10 mouse cellular contexts compared by ENCODE assay signal in genomic region chr11:102580034-102580330, GRCm38 (mm10). TPM values are rescaled to one million over a fixed set of nuclear protein-coding genes. Genes with fewer than 3 reads are reported as not detected.
DNase-seq lines count a peak whose midpoint lies in the region; ATAC-seq and TF ChIP-seq lines count a peak whose summit lies in the region.
"Had no signal": no experiment of that assay in that cellular context is flagged by ENCODE, and none has a peak within 500 bp of the region (broad histone marks: within the 10 kb centered on the region; RNA-seq: fewer than 3 reads in every experiment).

No protein-coding gene starts in this region.

- peak overlapping the region; percentile 69 for H3K4me2 ChIP-seq in heart, embryonic 14.5 days (ENCODE audit: low read length)
- peak overlapping the region; percentile 32; the same call in 1 of the 2 replicates for H3K4me2 ChIP-seq in forebrain, embryonic 14.5 days (ENCODE audit: low read length)
- H3K4me2 ChIP-seq in limb, embryonic 14.5 days (replicated peaks; ENCODE audit: low read depth, low read length, severe bottlenecking) = peak overlapping the region; percentile 63
- H3K4me2 ChIP-seq in liver, postnatal 0 days (ENCODE audit: low read depth, low read length) = no peak overlapping the region

- no peaks in the 10 kb centered on the region for H3K9me3 ChIP-seq in heart, embryonic 14.5 days (ENCODE audit: control insufficient read depth, low read length)
- no peaks in the 10 kb centered on the region for H3K9me3 ChIP-seq in ES-Bruce4 (replicated peaks; ENCODE audit: control insufficient read depth, insufficient read depth, low read length, poor library complexity, severe bottlenecking)
- no peaks in the 10 kb centered on the region for H3K9me3 ChIP-seq in forebrain, embryonic 14.5 days (replicated peaks; ENCODE audit: control insufficient read depth, low read length)
- no peaks in the 10 kb centered on the region for H3K9me3 ChIP-seq in limb, embryonic 14.5 days (ENCODE audit: control insufficient read depth, low read length)
- H3K9me3 ChIP-seq in liver, postnatal 0 days (ENCODE audit: low read length) = no peaks in the 10 kb centered on the region

- TF ChIP-seq POLR2A in ES-Bruce4 (IDR thresholded peaks at IDR 0.05; ENCODE audit: insufficient read depth, low read length) = no peak
- TF ChIP-seq POLR2A in limb, embryonic 14.5 days (IDR thresholded peaks at IDR 0.05; ENCODE audit: borderline replicate concordance, extremely low read depth, insufficient read depth, insufficient read length) = no peak

- peaks cover 32 to 40% of the 10 kb centered on the region in 2 experiments for H3K4me1 ChIP-seq in heart, embryonic 14.5 days (ENCODE audit: control insufficient read depth in 2 of 2, insufficient read depth in 2 of 2, low read length in 2 of 2)
- peaks cover 14% of the 10 kb centered on the region for H3K4me1 ChIP-seq in ES-Bruce4 (ENCODE audit: control insufficient read depth, insufficient read depth, low read length)
- peaks cover 18% of the 10 kb centered on the region for H3K4me1 ChIP-seq in forebrain, embryonic 14.5 days (ENCODE audit: control insufficient read depth, insufficient read depth, low read length)
- H3K4me1 ChIP-seq in limb, embryonic 14.5 days (ENCODE audit: control insufficient read depth, insufficient read depth, low read length) = peaks cover 40% of the 10 kb centered on the region
- H3K4me1 ChIP-seq in liver, postnatal 0 days (ENCODE audit: insufficient read depth) = no peaks in the 10 kb centered on the region

- no peak for ATAC-seq in heart, embryonic 14.5 days (ENCODE audit: insufficient number of reproducible peaks, insufficient read depth, low FRiP score, low read depth)
- ATAC-seq in forebrain, embryonic 14.5 days = no peak
- no peak for ATAC-seq in limb, embryonic 14.5 days (ENCODE audit: low FRiP score, low read depth)
- ATAC-seq in liver, postnatal 0 days = no peak

- no peak for TF ChIP-seq EP300 in ES-Bruce4 (IDR thresholded peaks at IDR 0.05; ENCODE audit: insufficient read depth, low read depth, low read length)
- no peak for TF ChIP-seq EP300 in liver, postnatal 0 days (IDR thresholded peaks at IDR 0.05; ENCODE audit: low read depth)

- DNase-seq in heart, adult 11 months = no peak
- no peak for DNase-seq in forebrain, embryonic 14.5 days (ENCODE audit: low spot score)
- DNase-seq in limb, embryonic 14.5 days (ENCODE audit: low spot score) = no peak
- no peak for DNase-seq in adrenal gland, adult 8-10 months
- DNase-seq in urinary bladder, postnatal 14 days (ENCODE audit: low spot score) = no peak
- no peak for DNase-seq in liver, postnatal 0 days
- DNase-seq: lung, postnatal 14 days; thymus, adult 18-20 months had no signal

- peak overlapping the region; percentile 74 for H3K9ac ChIP-seq in heart, embryonic 14.5 days (ENCODE audit: low read length)
- peak overlapping the region; percentile 67 for H3K9ac ChIP-seq in ES-Bruce4 (ENCODE audit: low read depth, poor library complexity, severe bottlenecking)
- no peak overlapping the region for H3K9ac ChIP-seq in forebrain, embryonic 14.5 days (ENCODE audit: low read length)
- peak overlapping the region; percentile 69; the same call in 1 of the 2 replicates for H3K9ac ChIP-seq in limb, embryonic 14.5 days (ENCODE audit: low read depth, low read length, severe bottlenecking)
- H3K9ac ChIP-seq in liver, postnatal 0 days (replicated peaks) = no peak overlapping the region

- 45% methylated on average over 3 of the region's 3 CpGs for WGBS in heart, embryonic 14.5 days
- 13% methylated on average over 3 of the region's 3 CpGs for WGBS in forebrain, embryonic 14.5 days
- 40% methylated on average over 3 of the region's 3 CpGs for WGBS in limb, embryonic 14.5 days
- 57% methylated on average over 3 of the region's 3 CpGs for WGBS in liver, postnatal 0 days (ENCODE audit: insufficient replicate concordance)

- no peaks in the 10 kb centered on the region for H3K27me3 ChIP-seq in heart, embryonic 14.5 days (ENCODE audit: control insufficient read depth, insufficient read depth, low read length)
- no peaks in the 10 kb centered on the region for H3K27me3 ChIP-seq in ES-Bruce4 (ENCODE audit: control insufficient read depth, insufficient read depth, low read length, poor library complexity, severe bottlenecking)
- no peaks in the 10 kb centered on the region for H3K27me3 ChIP-seq in forebrain, embryonic 14.5 days (replicated peaks; ENCODE audit: control insufficient read depth, insufficient read depth, low read length)
- no peaks in the 10 kb centered on the region for H3K27me3 ChIP-seq in limb, embryonic 14.5 days (ENCODE audit: control insufficient read depth, insufficient read depth, low read length)
- peaks cover 34% of the 10 kb centered on the region for H3K27me3 ChIP-seq in liver, postnatal 0 days (ENCODE audit: insufficient read depth, low read length)

- no peaks in the 10 kb centered on the region for H3K36me3 ChIP-seq in heart, embryonic 14.5 days (ENCODE audit: control insufficient read depth, insufficient read depth, low read length)
- no peaks in the 10 kb centered on the region for H3K36me3 ChIP-seq in ES-Bruce4 (ENCODE audit: control insufficient read depth, insufficient read depth, low read length, poor library complexity, severe bottlenecking)
- H3K36me3 ChIP-seq in forebrain, embryonic 14.5 days (ENCODE audit: control insufficient read depth, insufficient read depth, low read length) = no peaks in the 10 kb centered on the region
- no peaks in the 10 kb centered on the region for H3K36me3 ChIP-seq in limb, embryonic 14.5 days (ENCODE audit: control insufficient read depth, insufficient read depth, low read length)
- no peaks in the 10 kb centered on the region for H3K36me3 ChIP-seq in liver, postnatal 0 days (replicated peaks; ENCODE audit: insufficient read depth, low read length)

- peak overlapping the region; percentile 11 to 39; a peak in 2 of 4 replicates for H3K4me3 ChIP-seq in heart, embryonic 14.5 days (ENCODE audit: control insufficient read depth in 1 of 2, insufficient read depth in 1 of 2, low read depth in 1 of 2, low read length in 2 of 2)
- H3K4me3 ChIP-seq in ES-Bruce4 (ENCODE audit: low read depth, low read length) = peak overlapping the region; percentile 28; the same call in 1 of the 2 replicates
- no peak overlapping the region for H3K4me3 ChIP-seq in forebrain, embryonic 14.5 days (ENCODE audit: low read depth, low read length)
- peak overlapping the region; percentile 35 for H3K4me3 ChIP-seq in limb, embryonic 14.5 days (replicated peaks; ENCODE audit: low read length)
- H3K4me3 ChIP-seq in liver, postnatal 0 days (ENCODE audit: low read depth, low read length) = no peak overlapping the region

- H3K27ac ChIP-seq in heart, embryonic 14.5 days (replicated peaks in 1 of 2; ENCODE audit: control insufficient read depth in 1 of 2, insufficient read depth in 1 of 2, low read depth in 2 of 2, low read length in 2 of 2) = peak overlapping the region; percentile 20 to 86
- H3K27ac ChIP-seq in ES-Bruce4 (ENCODE audit: insufficient read depth, low read length) = peak overlapping the region; percentile 86
- H3K27ac ChIP-seq in forebrain, embryonic 14.5 days (ENCODE audit: low read depth, low read length) = peak overlapping the region; percentile 75
- H3K27ac ChIP-seq in limb, embryonic 14.5 days (replicated peaks; ENCODE audit: low read depth, low read length) = peak overlapping the region; percentile 89
- H3K27ac ChIP-seq in liver, postnatal 0 days (ENCODE audit: low read depth) = no peak overlapping the region

- TF ChIP-seq CTCF in ES-Bruce4 (IDR thresholded peaks at IDR 0.05; ENCODE audit: low read depth, low read length) = no peak
- no peak for TF ChIP-seq CTCF in liver, postnatal 0 days (IDR thresholded peaks at IDR 0.05; ENCODE audit: low read depth)

RNA-seq across cellular contexts. Expression of gene Gm11627, which starts 0.7 kb away (rescaled TPM):
- polyA plus RNA-seq in heart, embryonic 14.5 days (2014; fragmentation: Nextera tagmentation; extraction: Ambion mirVana) = 12.6 and 13.9 TPM in 2 replicates
- polyA plus RNA-seq in ES-Bruce4 (2011; ENCODE audit: insufficient read depth, insufficient read length, low read depth, missing spikeins) = 3.8 and 5.3 TPM in 2 replicates
- polyA plus RNA-seq in forebrain, embryonic 14.5 days (2014; fragmentation: Nextera tagmentation; extraction: Ambion mirVana) = 6.8 and 9.8 TPM in 2 replicates
- polyA plus RNA-seq in limb, embryonic 14.5 days (2012; rRNA removed) = 5.5 and 7.2 TPM in 2 replicates
- polyA plus RNA-seq in limb, embryonic 14.5 days (2014; fragmentation: Nextera tagmentation; extraction: Ambion mirVana) = 11.4 and 13.2 TPM in 2 replicates
- under 1 TPM in 1 of 4 experiments, not detected in 3; 0.75 TPM for total RNA-seq in adrenal gland, adult 8-10 months (2022)
- not detected in 2 replicates for polyA plus RNA-seq in liver, postnatal 0 days (2015; fragmentation: Nextera tagmentation; extraction: Ambion mirVana)

RNA-seq across cellular contexts. Expression of gene Gpatch8, which starts 23.8 kb away (rescaled TPM):
- polyA plus RNA-seq in heart, embryonic 14.5 days (2014; fragmentation: Nextera tagmentation; extraction: Ambion mirVana) = 30.7 and 36.9 TPM in 2 replicates
- polyA plus RNA-seq in ES-Bruce4 (2011; ENCODE audit: insufficient read depth, insufficient read length, low read depth, missing spikeins) = 75.8 and 89.1 TPM in 2 replicates
- polyA plus RNA-seq in forebrain, embryonic 14.5 days (2014; fragmentation: Nextera tagmentation; extraction: Ambion mirVana) = 32.6 and 47.7 TPM in 2 replicates
- polyA plus RNA-seq in limb, embryonic 14.5 days (2012; rRNA removed) = 38.2 and 41.1 TPM in 2 replicates
- polyA plus RNA-seq in limb, embryonic 14.5 days (2014; fragmentation: Nextera tagmentation; extraction: Ambion mirVana) = 43.0 and 54.7 TPM in 2 replicates
- total RNA-seq in adrenal gland, adult 8-10 months (2022) = 10 to 100 TPM; 29.2 to 48.9 (median 35.7) TPM
- 11.1 and 12.2 TPM in 2 replicates for polyA plus RNA-seq in liver, postnatal 0 days (2015; fragmentation: Nextera tagmentation; extraction: Ambion mirVana)

RNA-seq across cellular contexts. Expression of gene Fzd2, which starts 24.2 kb away (rescaled TPM):
- 18.7 and 24.0 TPM in 2 replicates for polyA plus RNA-seq in heart, embryonic 14.5 days (2014; fragmentation: Nextera tagmentation; extraction: Ambion mirVana)
- polyA plus RNA-seq in ES-Bruce4 (2011; ENCODE audit: insufficient read depth, insufficient read length, low read depth, missing spikeins) = 30.3 and 36.1 TPM in 2 replicates
- 18.6 and 19.2 TPM in 2 replicates for polyA plus RNA-seq in forebrain, embryonic 14.5 days (2014; fragmentation: Nextera tagmentation; extraction: Ambion mirVana)
- polyA plus RNA-seq in limb, embryonic 14.5 days (2012; rRNA removed) = 163 and 258 TPM in 2 replicates
- polyA plus RNA-seq in limb, embryonic 14.5 days (2014; fragmentation: Nextera tagmentation; extraction: Ambion mirVana) = 65.5 and 70.7 TPM in 2 replicates
- 1 to 10 TPM; 4.8 to 6.9 (median 5.7) TPM for total RNA-seq in adrenal gland, adult 8-10 months (2022)
- polyA plus RNA-seq in liver, postnatal 0 days (2015; fragmentation: Nextera tagmentation; extraction: Ambion mirVana) = 0.17 and 0.22 TPM in 2 replicates

Comparison
In these comparisons a context has a peak if more than half of its experiments do, and no peak if none do; other contexts are left out.
1. H3K4me3 ChIP-seq: peak in heart, embryonic 14.5 days (2 of 2), ES-Bruce4 (single experiment) and limb, embryonic 14.5 days (single experiment); none in forebrain, embryonic 14.5 days (single experiment) and liver, postnatal 0 days (single experiment).
2. H3K9ac ChIP-seq: peak in heart, embryonic 14.5 days (single experiment), ES-Bruce4 (single experiment) and limb, embryonic 14.5 days (single experiment); none in forebrain, embryonic 14.5 days (single experiment) and liver, postnatal 0 days (single experiment).
3. RNA of gene Fzd2, which starts 24.2 kb away (polyA plus RNA-seq): 65.5 to 258 TPM in limb, embryonic 14.5 days, 30.3 to 36.1 TPM in ES-Bruce4, 18.7 to 24.0 TPM in heart, embryonic 14.5 days and 18.6 to 19.2 TPM in forebrain, embryonic 14.5 days; 0.17 to 0.22 TPM in liver, postnatal 0 days; every median in the first group is over 10 times any median in the second.